Mouse (Mus musculus) ES-E14 (cell line): ENCODE data around the gene Trim17. TPM values are rescaled to one million over a fixed set of nuclear protein-coding genes. Genes with fewer than 3 reads are reported as not detected.
A peak's percentile ranks its signal among the peaks of the same experiment; 100 is the strongest.

Experiments used
- DNase-seq: peaks from one replicate; pipeline ENCODE4 v3.0.0-alpha.2; 2013; ENCODE audit warnings: low read depth, low spot score
- H3K27ac ChIP-seq: 2 replicates; pipeline ENCODE4 v1.5.1; 2012; ENCODE audit warnings: low read depth, mild to moderate bottlenecking, low read length, moderate library complexity, mixed read lengths; ENCODE audit not compliant: poor library complexity, insufficient read depth, severe bottlenecking
- H3K36me3 ChIP-seq: 2 replicates; pipeline ENCODE4 v1.6.1; 2012; ENCODE audit warnings: mild to moderate bottlenecking, low read length, moderate library complexity, mixed read lengths; ENCODE audit not compliant: control insufficient read depth, poor library complexity, insufficient read depth, severe bottlenecking
- H3K4me1 ChIP-seq, 2 experiments: fragments of 150-350 bp in 1 of 2; sonication (generic) in 1 of 2; 2 replicates each; pipeline ENCODE4 v1.6.1; 2012; ENCODE audit warnings: low read length in 2 of 2, mild to moderate bottlenecking in 1 of 2, mixed read lengths in 1 of 2; ENCODE audit not compliant: control insufficient read depth in 2 of 2, insufficient read depth in 2 of 2, poor library complexity in 1 of 2
- H3K4me3 ChIP-seq, 2 experiments: fragments of 150-350 bp in 1 of 2; sonication (generic) in 1 of 2; 2 replicates each; pipeline ENCODE4 v1.5.1; 2012; ENCODE audit warnings: low read length in 2 of 2, low read depth in 1 of 2, mild to moderate bottlenecking in 1 of 2, mixed read lengths in 1 of 2; ENCODE audit not compliant: insufficient read depth in 1 of 2, poor library complexity in 1 of 2, severe bottlenecking in 1 of 2
- H3K9ac ChIP-seq: 2 replicates; pipeline ENCODE4 v1.6.1; 2012; ENCODE audit warnings: low read depth, mild to moderate bottlenecking, low read length, mixed read lengths; ENCODE audit not compliant: poor library complexity, insufficient read depth, severe bottlenecking
- H3K9me3 ChIP-seq: fragments of 150-350 bp; sonication (generic); 2 replicates; pipeline ENCODE4 v1.6.1; 2012; ENCODE audit warnings: low read depth, mild to moderate bottlenecking, low read length; ENCODE audit not compliant: control insufficient read depth, insufficient read depth
- CHD2 ChIP-seq: IDR thresholded peaks from 2 replicates; pipeline ENCODE4 v1.6.1; 2014; ENCODE audit warnings: mild to moderate bottlenecking, low read depth, low read length, inconsistent platforms
- HCFC1 ChIP-seq: IDR thresholded peaks from 2 replicates; pipeline ENCODE4 v1.6.1; 2012; ENCODE audit warnings: low read length, inconsistent platforms, borderline replicate concordance; ENCODE audit not compliant: insufficient read depth
- MAFK ChIP-seq: IDR thresholded peaks from 2 replicates; pipeline ENCODE4 v1.6.1; 2014; ENCODE audit warnings: mild to moderate bottlenecking, low read depth, low read length, inconsistent platforms; ENCODE audit not compliant: insufficient read depth
- ZC3H11A ChIP-seq: IDR thresholded peaks from 2 replicates; pipeline ENCODE4 v1.6.1; 2012; ENCODE audit warnings: low read depth, mild to moderate bottlenecking, inconsistent platforms, low read length, borderline replicate concordance
- ZNF384 ChIP-seq: IDR thresholded peaks from 2 replicates; pipeline ENCODE4 v1.6.1; 2012; ENCODE audit warnings: low read depth, low read length, inconsistent platforms
- in situ Hi-C, 2 experiments: fragments of 600-800 bp; cut with MboI; formaldehyde crosslinking; loops; one replicate each; pipeline ENCODE4 v1.15.1; 2025; ENCODE audit warnings: low sequenced_read_pairs in 2 of 2, inconsistent platforms in 1 of 2; ENCODE audit not compliant: unreplicated experiment in 2 of 2
- total RNA-seq: library from RNA; depleted of rRNA; stranded (reverse); fragments of 300-350 nt; gene quantifications from 2 replicates; pipeline ENCODE4 v1.2.3, GENCODE M21; 2012

Trim17 gene
- total RNA-seq, 1 experiment, result 0.40 TPM

DNA sequence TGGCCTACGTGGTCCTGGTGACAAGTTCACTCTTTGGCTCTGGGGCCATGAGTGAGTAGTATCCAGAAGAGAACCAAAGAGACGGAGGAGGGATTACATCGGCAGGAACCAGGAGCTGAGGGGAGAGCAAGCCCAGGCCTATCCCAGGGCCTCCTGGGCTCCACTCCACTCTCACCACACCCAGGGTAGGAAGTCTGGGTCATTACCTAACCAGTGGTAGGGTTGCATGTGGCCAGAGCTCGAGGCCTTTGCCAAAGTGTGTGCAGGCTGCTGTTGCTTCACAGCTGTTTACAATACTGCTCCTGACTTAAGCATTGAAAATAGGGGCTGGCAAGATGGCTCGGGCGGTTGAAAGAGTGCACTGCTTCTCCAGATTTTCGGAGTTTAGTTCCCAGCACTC, 25.2 kb downstream of the Trim17 start:
- H3K27ac ChIP-seq, result peak overlapping the region; percentile 29; the same call in 1 of the 2 replicates
- no peaks in the 10 kb centered on the region for H3K9me3 ChIP-seq
- DNase-seq, result no peak
- H3K36me3 ChIP-seq, result peaks cover 19% of the 10 kb centered on the region
- TF ChIP-seq ZC3H11A, result no peak
- no peak for TF ChIP-seq MAFK
- TF ChIP-seq ZNF384, result no peak
- no peak for TF ChIP-seq CHD2
- no peak for TF ChIP-seq HCFC1
- peak overlapping the region; percentile 81 to 95 for H3K4me3 ChIP-seq
- peak overlapping the region; percentile 75 for H3K9ac ChIP-seq
- in situ Hi-C loops, result no loop called here
- H3K4me1 ChIP-seq, result peaks cover 3 to 13% of the 10 kb centered on the region in 2 experiments; a peak in 3 of 4 replicates

DNA sequence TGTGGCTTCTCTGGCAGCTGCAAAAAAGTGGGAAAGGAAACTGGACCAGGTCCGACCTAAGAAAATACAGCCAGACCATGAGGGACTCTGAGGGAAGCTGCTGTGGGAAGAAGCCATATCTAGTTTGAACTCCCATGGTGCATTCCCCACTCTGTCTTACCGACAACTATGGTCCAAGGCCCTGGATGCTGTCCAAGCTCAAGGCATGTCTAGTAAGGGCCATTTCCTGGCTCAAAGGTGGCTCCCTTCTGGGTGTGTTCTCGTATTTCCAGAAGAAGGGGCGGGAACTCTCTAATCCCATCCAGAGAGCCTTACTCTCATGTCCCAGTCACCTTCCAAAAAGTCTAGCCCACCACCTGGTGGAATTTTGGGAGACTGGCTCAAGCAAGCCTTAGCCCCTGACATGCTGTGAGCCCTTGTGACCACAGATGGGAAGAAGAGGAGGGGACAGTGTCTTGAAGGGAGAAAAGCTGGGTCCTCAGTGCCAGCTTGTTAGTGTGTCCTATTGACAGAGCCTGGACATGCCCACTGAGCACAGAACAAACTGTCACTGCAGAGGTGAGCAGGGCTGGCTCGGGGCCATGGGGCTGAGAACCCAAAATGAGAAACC, 26.0 kb downstream of the Trim17 start:
- Histone ChIP-seq H3K9ac (peak overlapping the region; percentile 75; the same call in 1 of the 2 replicates), H3K9me3 (no peaks in the 10 kb centered on the region), H3K4me3 (peak overlapping the region; percentile 81 to 95; a peak in 2 of 4 replicates), H3K36me3 (peaks cover 28% of the 10 kb centered on the region), H3K4me1 (peaks cover 3 to 13% of the 10 kb centered on the region in 2 experiments; a peak in 3 of 4 replicates), H3K27ac (no peak overlapping the region)
- TF ChIP-seq HCFC1 (no peak), CHD2 (no peak), ZNF384 (no peak), ZC3H11A (no peak), MAFK (no peak)
- in situ Hi-C loops, result no loop called here
- DNase-seq, result no peak

GRCm38 (mm10) chr11:58981541-58982447, 27.3 kb downstream of the Trim17 start:
- Histone ChIP-seq H3K27ac (no peak overlapping the region), H3K36me3 (peaks cover 37% of the 10 kb centered on the region), H3K4me1 (peaks cover 3 to 13% of the 10 kb centered on the region in 2 experiments; a peak in 3 of 4 replicates), H3K9me3 (no peaks in the 10 kb centered on the region), H3K4me3 (no peak overlapping the region), H3K9ac (no peak overlapping the region)
- in situ Hi-C loops, result no loop called here
- no peak for TF ChIP-seq HCFC1
- no peak for TF ChIP-seq ZC3H11A
- TF ChIP-seq MAFK, result no peak
- TF ChIP-seq CHD2, result no peak
- no peak for TF ChIP-seq ZNF384
- DNase-seq, result no peak

DNA sequence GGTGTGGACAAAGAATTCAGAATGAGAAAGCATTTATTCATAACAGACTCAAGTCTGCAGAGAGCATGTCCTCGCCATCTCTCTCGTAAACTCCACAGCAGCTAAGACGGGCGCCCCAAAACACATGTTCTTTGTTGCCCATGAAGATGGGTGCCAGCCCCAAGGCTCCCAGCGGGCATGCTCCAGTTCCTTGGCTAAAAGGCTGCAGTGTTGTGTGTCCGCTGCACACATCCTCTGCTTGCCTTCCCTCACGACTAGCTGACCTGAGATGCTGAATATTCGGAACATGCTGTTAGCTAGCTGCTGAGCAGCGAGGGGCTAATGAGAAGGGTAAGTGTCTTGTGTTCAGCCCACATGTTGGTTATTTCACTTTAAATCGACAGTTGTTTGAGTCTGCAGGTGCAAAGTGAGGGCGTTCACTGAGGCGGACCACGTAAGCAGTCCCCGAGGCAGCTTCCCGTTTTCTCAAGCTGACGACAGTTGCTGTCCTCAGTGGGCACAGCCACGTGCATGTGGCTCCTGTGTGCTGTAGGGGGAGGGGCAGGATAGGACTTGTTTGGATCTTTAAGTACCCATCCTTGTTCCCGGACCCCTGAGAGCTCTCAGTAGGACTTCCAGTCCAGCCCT, 28.1 kb downstream of the Trim17 start:
- Histone ChIP-seq H3K9ac (no peak overlapping the region), H3K4me3 (no peak overlapping the region), H3K27ac (no peak overlapping the region), H3K4me1 (peaks cover 3 to 16% of the 10 kb centered on the region in 2 experiments; a peak in 3 of 4 replicates), H3K36me3 (peaks cover 42% of the 10 kb centered on the region), H3K9me3 (no peaks in the 10 kb centered on the region)
- no peak for DNase-seq
- in situ Hi-C loops, result no loop called here
- TF ChIP-seq CHD2, result no peak
